Mouse (Mus musculus) heart, embryonic 16.5 days (tissue): ENCODE measurements around the gene Actl10. TPM values are rescaled to one million over a fixed set of nuclear protein-coding genes. Genes with fewer than 3 reads are reported as not detected.

Experiments used
- ATAC-seq: fragments of 200-750 bp; cut with Nextera tagmentation; replicated peaks from 2 replicates; pipeline ENCODE4 v1.8.0; 2017; ENCODE audit warnings: moderate number of reproducible peaks; ENCODE audit not compliant: insufficient read depth, low FRiP score; ENCODE audit errors: extremely low read depth
- H3K27ac ChIP-seq: fragments of 300-500 bp; sonication (generic); 2 replicates; pipeline ENCODE4 v1.5.1; 2014; ENCODE audit warnings: mild to moderate bottlenecking, low read length, control low read depth, moderate library complexity
- H3K27me3 ChIP-seq: fragments of 300-500 bp; sonication (generic); 2 replicates; pipeline ENCODE4 v1.6.1; 2014; ENCODE audit warnings: low read length, mixed read lengths; ENCODE audit not compliant: control insufficient read depth, insufficient read depth
- H3K36me3 ChIP-seq: fragments of 300-500 bp; sonication (generic); 2 replicates; pipeline ENCODE4 v1.6.1; 2014; ENCODE audit not compliant: control insufficient read depth, insufficient read depth
- H3K4me1 ChIP-seq: fragments of 300-500 bp; sonication (generic); 2 replicates; pipeline ENCODE4 v1.6.1; 2014; ENCODE audit warnings: low read length, mixed read lengths; ENCODE audit not compliant: control insufficient read depth, insufficient read depth
- H3K4me2 ChIP-seq: fragments of 300-500 bp; sonication (generic); 2 replicates; pipeline ENCODE4 v1.6.1; 2014; ENCODE audit warnings: low read depth, mild to moderate bottlenecking, control low read depth, low read length
- H3K4me3 ChIP-seq: fragments of 300-500 bp; sonication (generic); 2 replicates; pipeline ENCODE4 v1.5.1; 2014; ENCODE audit warnings: mild to moderate bottlenecking, control low read depth, low read length
- H3K9ac ChIP-seq: fragments of 300-500 bp; sonication (generic); 2 replicates; pipeline ENCODE4 v1.6.1; 2014; ENCODE audit warnings: low read length, control low read depth
- H3K9me3 ChIP-seq: fragments of 300-500 bp; sonication (generic); replicated peaks from 2 replicates; pipeline ENCODE4 v1.6.1; 2016; ENCODE audit warnings: low read length; ENCODE audit not compliant: control insufficient read depth
- WGBS: fragments of 180-500 bp; shearing (Covaris S2); extraction: QIAGEN DNeasy Blood & Tissue Kit; methylation state at CpG from one replicate; pipeline ENCODE4 v1.1.7; 2014; 5-methylcytosine and 5-hydroxymethylcytosine counted together
- polyA plus RNA-seq: library from polyadenylated mRNA; unstranded; fragments of >200 nt; fragmentation: Nextera tagmentation; extraction: Ambion mirVana; gene quantifications from 2 replicates; pipeline ENCODE4 v1.2.1, GENCODE M21; 2015

The Actl10 gene
- 0.16 and 0.19 TPM in 2 replicates for polyA plus RNA-seq

- peak within 1 kb of the TSS; percentile 34; the same call in 1 of the 2 replicates for H3K27ac ChIP-seq
- WGBS, result 75% methylated on average over 4 of the region's 4 CpGs
- H3K36me3 ChIP-seq, result no peaks in the 10 kb centered on the region
- H3K9me3 ChIP-seq, result no peaks in the 10 kb centered on the region
- H3K4me1 ChIP-seq, result peaks cover 24% of the 10 kb centered on the region
- peaks cover 14% of the 10 kb centered on the region for H3K27me3 ChIP-seq
- peak within 1 kb of the TSS; percentile 42 for H3K4me3 ChIP-seq
- peak within 1 kb of the TSS; percentile 45 for H3K9ac ChIP-seq
- peak within 1 kb of the TSS; percentile 73 for H3K4me2 ChIP-seq
- no peak for ATAC-seq
Measured at GRCm38 (mm10) chr2:154551476-154551875, at the start of gene Actl10. Gene Actl10, plus strand, starts transcription at chr2:154551776.

GRCm38 (mm10) chr2:154507076-154507475 lies 44.5 kb upstream of the Actl10 start:
- ATAC-seq, result no peak
- H3K27me3 ChIP-seq, result no peaks in the 10 kb centered on the region
- peaks cover 2% of the 10 kb centered on the region; the same call in 1 of the 2 replicates for H3K4me1 ChIP-seq
- no peak overlapping the region for H3K9ac ChIP-seq
- peaks cover 22% of the 10 kb centered on the region for H3K36me3 ChIP-seq
- no peak overlapping the region for H3K4me3 ChIP-seq
- H3K27ac ChIP-seq, result peak overlapping the region; percentile 31; the same call in 1 of the 2 replicates
- 84% methylated on average over 2 of the region's 2 CpGs for WGBS
- H3K9me3 ChIP-seq, result no peaks in the 10 kb centered on the region
- no peak overlapping the region for H3K4me2 ChIP-seq

- H3K4me3 ChIP-seq, result no peak overlapping the region
- no peak overlapping the region for H3K9ac ChIP-seq
- peaks cover 27% of the 10 kb centered on the region for H3K36me3 ChIP-seq
- peaks cover 2% of the 10 kb centered on the region; the same call in 1 of the 2 replicates for H3K4me1 ChIP-seq
- H3K27me3 ChIP-seq, result no peaks in the 10 kb centered on the region
- H3K4me2 ChIP-seq, result no peak overlapping the region
- no peak for ATAC-seq
- 49% methylated on average over 9 of the region's 9 CpGs for WGBS
- no peaks in the 10 kb centered on the region for H3K9me3 ChIP-seq
- peak overlapping the region; percentile 31; the same call in 1 of the 2 replicates for H3K27ac ChIP-seq
Measured at GRCm38 (mm10) chr2:154507566-154508283, 43.9 kb upstream of the Actl10 start.

- Histone ChIP-seq H3K9ac (no peak overlapping the region), H3K27ac (no peak overlapping the region), H3K36me3 (peaks cover 32% of the 10 kb centered on the region), H3K4me3 (no peak overlapping the region), H3K9me3 (no peaks in the 10 kb centered on the region), H3K4me1 (peaks cover 2% of the 10 kb centered on the region; the same call in 1 of the 2 replicates), H3K4me2 (no peak overlapping the region), H3K27me3 (no peaks in the 10 kb centered on the region)
- 85% methylated on average over 4 of the region's 4 CpGs for WGBS
- ATAC-seq, result no peak
Measured at GRCm38 (mm10) chr2:154508450-154508849, 43.1 kb upstream of the Actl10 start.

- 85% methylated on average over 3 of the region's 3 CpGs for WGBS
- Histone ChIP-seq H3K27me3 (no peaks in the 10 kb centered on the region), H3K4me2 (no peak overlapping the region), H3K36me3 (peaks cover 23% of the 10 kb centered on the region), H3K27ac (no peak overlapping the region), H3K9ac (no peak overlapping the region), H3K4me3 (no peak overlapping the region), H3K9me3 (no peaks in the 10 kb centered on the region), H3K4me1 (peaks cover 2% of the 10 kb centered on the region; the same call in 1 of the 2 replicates)
- no peak for ATAC-seq
Measured at GRCm38 (mm10) chr2:154510141-154510540, 41.4 kb upstream of the Actl10 start.

- peaks cover 25% of the 10 kb centered on the region for H3K36me3 ChIP-seq
Measured at GRCm38 (mm10) chr2:154516944-154517343, 34.6 kb upstream of the Actl10 start.

GRCm38 (mm10) chr2:154517424-154517823 lies 34.2 kb upstream of the Actl10 start:
- Histone ChIP-seq H3K36me3 (peaks cover 21% of the 10 kb centered on the region), H3K9ac (no peak overlapping the region), H3K27ac (no peak overlapping the region), H3K4me3 (no peak overlapping the region), H3K27me3 (no peaks in the 10 kb centered on the region), H3K9me3 (no peaks in the 10 kb centered on the region), H3K4me1 (no peaks in the 10 kb centered on the region; the same call in 1 of the 2 replicates), H3K4me2 (no peak overlapping the region)
- ATAC-seq, result no peak
- 66% methylated on average over 5 of the region's 5 CpGs for WGBS

More at GRCm38 (mm10) chr2:154516944-154517343, 34.6 kb upstream of the Actl10 start:
- H3K9me3 ChIP-seq, result no peaks in the 10 kb centered on the region
- no peak overlapping the region for H3K9ac ChIP-seq
- no peak overlapping the region for H3K27ac ChIP-seq
- H3K4me3 ChIP-seq, result no peak overlapping the region
- ATAC-seq, result no peak
- H3K27me3 ChIP-seq, result no peaks in the 10 kb centered on the region
- WGBS, result 79% methylated on average over 3 of the region's 3 CpGs
- no peaks in the 10 kb centered on the region; the same call in 1 of the 2 replicates for H3K4me1 ChIP-seq
- no peak overlapping the region for H3K4me2 ChIP-seq

GRCm38 (mm10) chr2:154521449-154521848 lies 30.1 kb upstream of the Actl10 start:
- Histone ChIP-seq H3K9ac (no peak overlapping the region), H3K36me3 (peaks cover 27% of the 10 kb centered on the region), H3K9me3 (no peaks in the 10 kb centered on the region), H3K4me3 (no peak overlapping the region), H3K27ac (no peak overlapping the region), H3K4me1 (peaks cover 2% of the 10 kb centered on the region; the same call in 1 of the 2 replicates), H3K4me2 (no peak overlapping the region), H3K27me3 (no peaks in the 10 kb centered on the region)
- no peak for ATAC-seq

GRCm38 (mm10) chr2:154522334-154522733 lies 29.2 kb upstream of the Actl10 start:
- ATAC-seq, result no peak
- Histone ChIP-seq H3K4me1 (peaks cover 5% of the 10 kb centered on the region; the same call in 1 of the 2 replicates), H3K27me3 (no peaks in the 10 kb centered on the region), H3K4me3 (no peak overlapping the region), H3K9me3 (no peaks in the 10 kb centered on the region), H3K9ac (no peak overlapping the region), H3K27ac (no peak overlapping the region), H3K4me2 (no peak overlapping the region), H3K36me3 (peaks cover 24% of the 10 kb centered on the region)
- 78% methylated on average over 5 of the region's 5 CpGs for WGBS
